Mouse (Mus musculus) cerebellum, adult 2 months (tissue): ENCODE data around the gene Card11. TPM values are rescaled to one million over a fixed set of nuclear protein-coding genes. Genes with fewer than 3 reads are reported as not detected.

ENCODE experiments used
- DNase-seq, 2 experiments: peaks; one replicate each; pipeline ENCODE4 v3.0.0; 2021
- H3K27ac ChIP-seq: fragments of 200-500 bp; 2 replicates; pipeline ENCODE4 v1.5.1; 2012; ENCODE audit warnings: low read length, control low read depth, inconsistent platforms; ENCODE audit not compliant: insufficient read depth
- H3K27me3 ChIP-seq: fragments of 200-500 bp; 2 replicates; pipeline ENCODE4 v1.6.1; 2012; ENCODE audit warnings: inconsistent platforms, mild to moderate bottlenecking, low read length, moderate library complexity; ENCODE audit not compliant: control insufficient read depth, insufficient read depth
- H3K4me1 ChIP-seq: fragments of 200-500 bp; 2 replicates; pipeline ENCODE4 v1.6.1; 2011; ENCODE audit warnings: low read length; ENCODE audit not compliant: control insufficient read depth, insufficient read depth
- H3K4me3 ChIP-seq: fragments of 200-500 bp; replicated peaks from 2 replicates; pipeline ENCODE3; 2011; ENCODE audit warnings: mild to moderate bottlenecking, low read depth, low read length, control low read depth; ENCODE audit not compliant: insufficient read depth
- CTCF ChIP-seq: fragments of 200-500 bp; IDR thresholded peaks from 2 replicates; pipeline ENCODE4 v1.5.1; 2011; ENCODE audit warnings: low read depth, mild to moderate bottlenecking, control low read depth, low read length, moderate library complexity, borderline replicate concordance; ENCODE audit not compliant: insufficient read depth
- POLR2A ChIP-seq: fragments of 200-500 bp; IDR thresholded peaks from 2 replicates; pipeline ENCODE4 v1.6.1; 2011; ENCODE audit warnings: low read length, control low read depth, borderline replicate concordance; ENCODE audit not compliant: insufficient read depth
- WGBS: fragments of 180-500 bp; shearing (Covaris S2); methylation state at CpG from one replicate; pipeline ENCODE4 v1.1.7; 2018; 5-methylcytosine and 5-hydroxymethylcytosine counted together
- polyA plus RNA-seq: library from polyadenylated mRNA; depleted of rRNA; stranded (reverse); fragments of >200 nt; gene quantifications from 2 replicates; pipeline ENCODE4 v1.2.3, GENCODE M21; 2012

The Card11 gene
- polyA plus RNA-seq, 1 experiment: 0.44 TPM

DNA sequence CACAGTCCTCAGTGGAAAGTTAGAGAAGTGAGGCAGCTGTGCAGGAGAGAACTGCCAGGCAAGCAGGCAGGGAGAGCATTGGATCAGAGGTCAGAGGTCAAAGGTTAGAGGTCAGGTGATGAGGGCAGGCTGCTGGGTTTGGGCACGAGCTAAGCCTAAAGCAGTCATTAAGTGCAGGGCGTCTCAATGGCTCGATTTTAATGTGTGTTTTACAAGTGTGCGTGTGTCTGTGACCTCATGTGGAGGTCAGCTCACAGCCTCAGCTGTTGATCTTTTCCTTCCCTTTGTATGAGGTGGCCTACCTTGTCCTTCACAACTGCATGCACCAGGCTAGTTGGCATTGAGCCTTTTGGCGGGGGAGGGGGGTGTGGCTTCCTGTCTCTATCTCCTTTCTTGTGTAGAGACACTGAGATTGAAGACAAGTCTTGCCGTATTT, 19.0 kb downstream of the Card11 start:
- Histone ChIP-seq H3K4me1 (peaks cover 15% of the 10 kb centered on the region), H3K4me3 (no peak overlapping the region), H3K27ac (no peak overlapping the region), H3K27me3 (no peaks in the 10 kb centered on the region)
- no peak for DNase-seq
- TF ChIP-seq CTCF (no peak), POLR2A (no peak)
- 76% methylated on average over 6 of the region's 6 CpGs for WGBS

DNA sequence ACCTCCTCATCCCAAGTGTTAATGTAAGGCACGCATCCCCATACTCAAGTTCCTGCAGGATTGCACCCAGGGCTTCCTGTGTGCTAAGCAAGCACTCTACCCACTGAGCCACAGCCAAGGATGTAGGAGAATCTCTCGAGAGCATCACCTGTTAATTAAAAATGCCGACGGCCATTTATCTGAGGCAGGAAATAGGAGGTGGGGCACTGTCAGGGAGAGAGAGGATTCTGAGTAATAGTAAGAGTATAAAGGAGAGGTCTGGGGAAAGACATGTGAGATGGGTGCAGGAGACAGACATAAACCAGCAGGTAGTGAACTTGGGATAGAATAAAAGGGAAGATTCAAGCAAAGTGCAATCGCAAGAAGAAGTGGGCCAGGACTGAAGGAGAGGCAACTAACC, 19.6 kb downstream of the Card11 start:
- Histone ChIP-seq H3K27me3 (no peaks in the 10 kb centered on the region), H3K27ac (no peak overlapping the region), H3K4me3 (no peak overlapping the region), H3K4me1 (peaks cover 9% of the 10 kb centered on the region)
- no peak for DNase-seq
- WGBS: 90% methylated on average over 5 of the region's 5 CpGs
- TF ChIP-seq POLR2A (no peak), CTCF (no peak)

DNA sequence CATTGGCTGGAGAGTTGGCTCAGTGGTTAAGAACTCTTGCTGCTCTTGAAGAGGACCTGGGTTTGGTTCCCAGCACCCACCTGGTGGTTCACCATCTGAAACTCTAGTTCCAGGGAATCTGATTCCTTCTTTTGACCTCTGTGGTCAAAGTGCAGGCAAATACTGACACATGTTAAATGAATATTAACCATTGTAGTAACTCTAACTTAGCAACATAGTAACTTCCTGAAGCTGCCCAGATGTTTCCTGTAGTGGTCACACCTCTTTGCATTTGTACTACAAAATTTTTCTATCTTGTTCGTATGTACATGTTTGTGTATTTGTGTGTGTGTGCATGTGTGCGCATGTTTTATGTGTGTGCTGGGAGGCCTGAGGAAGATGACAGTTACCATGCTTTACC, 20.3 kb downstream of the Card11 start:
- no peak for DNase-seq
- H3K4me1 ChIP-seq: peaks cover 2% of the 10 kb centered on the region
- no peaks in the 10 kb centered on the region for H3K27me3 ChIP-seq
- 97% methylated on average over 2 of the region's 2 CpGs for WGBS
- no peak overlapping the region for H3K4me3 ChIP-seq
- TF ChIP-seq CTCF (no peak), POLR2A (no peak)
- no peak overlapping the region for H3K27ac ChIP-seq

DNA sequence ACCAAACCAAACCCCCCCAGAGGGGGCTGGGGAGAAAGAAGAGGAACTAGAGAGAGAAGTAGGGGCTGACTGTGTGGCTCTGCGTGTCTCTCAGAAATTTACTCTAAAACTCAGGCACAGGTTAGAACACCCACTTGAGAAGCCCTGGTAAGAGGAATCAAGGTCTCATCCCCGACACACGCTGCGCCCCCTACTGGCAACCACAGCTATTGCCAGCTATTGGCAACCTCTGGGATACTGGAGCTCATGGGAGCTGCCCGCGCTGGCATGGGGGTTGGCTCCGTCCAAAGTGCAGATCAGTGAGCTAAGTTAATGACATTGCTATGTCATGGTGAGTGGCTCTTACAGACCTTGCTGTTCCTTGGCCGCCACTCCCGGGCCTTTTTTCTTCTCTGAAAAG, 37.4 kb downstream of the Card11 start:
- no peak overlapping the region for H3K4me3 ChIP-seq
- WGBS: 25% methylated on average over 9 of the region's 9 CpGs
- H3K4me1 ChIP-seq: peaks cover 3% of the 10 kb centered on the region; the same call in 1 of the 2 replicates
- no peak overlapping the region for H3K27ac ChIP-seq
- peak; percentile 17 to 34 for DNase-seq
- TF ChIP-seq POLR2A: no peak
- TF ChIP-seq CTCF: peak; percentile 42; the same call in 1 of the 2 replicates
- peaks cover 1% of the 10 kb centered on the region; the same call in 1 of the 2 replicates for H3K27me3 ChIP-seq

DNA sequence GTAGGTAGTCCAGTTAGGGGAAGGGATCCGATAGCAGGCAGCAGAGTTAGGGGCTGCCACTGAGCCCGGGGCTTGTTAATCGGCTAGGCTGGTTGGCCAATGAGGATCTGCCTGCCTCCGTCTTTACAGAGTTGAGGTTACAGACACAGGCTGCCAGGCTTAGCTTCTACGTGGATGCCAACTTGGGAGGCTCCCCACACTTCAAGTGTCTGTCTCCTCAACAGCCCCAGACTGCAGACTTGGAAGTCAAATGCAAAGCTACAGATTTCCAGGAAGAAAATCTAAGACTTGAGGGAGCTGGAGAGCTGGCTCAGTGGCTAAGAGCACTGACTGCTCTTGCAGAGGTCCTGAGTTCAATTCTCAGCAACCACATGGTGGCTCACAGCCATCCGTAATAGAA, 39.6 kb downstream of the Card11 start:
- TF ChIP-seq CTCF (no peak), POLR2A (no peak)
- H3K27me3 ChIP-seq: peaks cover 1% of the 10 kb centered on the region; the same call in 1 of the 2 replicates
- no peak overlapping the region for H3K27ac ChIP-seq
- H3K4me1 ChIP-seq: peaks cover 3% of the 10 kb centered on the region; the same call in 1 of the 2 replicates
- H3K4me3 ChIP-seq: no peak overlapping the region
- DNase-seq: no peak
- 90% methylated on average over 6 of the region's 6 CpGs for WGBS

DNA sequence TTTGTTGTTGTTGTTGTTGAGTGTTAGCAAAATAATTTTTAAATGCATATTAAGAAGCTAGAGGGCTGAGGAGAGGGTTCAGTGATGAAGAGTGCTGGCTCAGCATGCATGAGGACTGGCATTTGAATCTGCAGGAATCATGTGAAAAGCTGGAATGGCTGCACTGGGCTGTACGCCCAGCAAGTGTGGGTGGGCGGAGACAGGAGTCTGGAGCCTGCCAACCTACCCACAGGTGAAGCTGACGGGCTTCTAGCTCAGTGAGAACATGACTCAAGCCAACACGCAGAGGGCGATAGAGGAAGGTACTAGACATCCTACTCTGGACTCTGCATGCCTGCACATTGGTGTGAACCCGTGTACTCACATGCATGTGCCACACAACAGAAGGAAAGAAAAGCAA, 41.2 kb downstream of the Card11 start:
- no peaks in the 10 kb centered on the region for H3K27me3 ChIP-seq
- peaks cover 3% of the 10 kb centered on the region; the same call in 1 of the 2 replicates for H3K4me1 ChIP-seq
- DNase-seq: peak; percentile 18 to 47
- H3K27ac ChIP-seq: no peak overlapping the region
- TF ChIP-seq POLR2A (no peak), CTCF (no peak)
- WGBS: 19% methylated on average over 6 of the region's 6 CpGs
- H3K4me3 ChIP-seq: no peak overlapping the region

DNA sequence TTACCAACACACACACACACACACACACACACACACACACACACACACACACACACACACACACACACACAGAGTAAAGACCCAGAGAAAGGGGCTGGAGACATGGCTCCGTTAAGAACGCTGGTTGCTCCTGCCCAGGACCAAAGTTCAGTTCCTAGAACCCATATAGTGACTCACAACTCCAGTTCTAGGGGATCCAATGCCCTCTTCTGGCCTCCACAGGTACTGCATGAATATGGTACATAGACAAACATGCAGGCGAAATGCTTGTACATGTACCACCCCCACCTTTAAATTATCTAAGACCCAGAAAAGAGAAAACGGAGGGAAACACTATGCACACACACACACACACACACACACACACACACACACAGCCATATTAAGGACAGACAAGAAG, 43.3 kb downstream of the Card11 start:
- Histone ChIP-seq H3K27me3 (no peaks in the 10 kb centered on the region), H3K4me3 (no peak overlapping the region), H3K27ac (no peak overlapping the region), H3K4me1 (peaks cover 3% of the 10 kb centered on the region; the same call in 1 of the 2 replicates)
- TF ChIP-seq CTCF (no peak), POLR2A (no peak)
- 94% methylated on average over 4 of the region's 4 CpGs for WGBS
- no peak for DNase-seq

DNA sequence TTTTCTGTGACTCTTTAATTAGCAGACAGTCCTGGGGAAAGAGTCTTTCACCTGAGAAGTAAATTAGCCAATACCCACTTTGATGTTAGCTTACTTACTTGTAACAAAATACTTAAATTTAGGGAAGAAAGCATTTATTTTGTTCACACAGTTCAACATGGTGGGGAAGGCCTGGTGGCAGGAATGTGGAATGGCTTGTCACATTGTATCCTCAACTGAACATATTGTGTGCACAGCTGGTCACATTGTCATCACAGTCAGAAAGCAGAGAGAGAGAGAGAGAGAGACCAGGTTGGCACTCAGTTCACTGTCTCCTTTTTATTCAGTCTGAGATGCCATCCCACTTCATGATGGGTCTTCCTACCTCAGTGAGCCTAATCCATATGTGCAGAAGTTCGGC, 44.7 kb downstream of the Card11 start:
- no peak for DNase-seq
- TF ChIP-seq CTCF (no peak), POLR2A (no peak)
- H3K27me3 ChIP-seq: no peaks in the 10 kb centered on the region
- WGBS: 58% methylated on average over 1 of the region's 1 CpGs
- H3K4me1 ChIP-seq: peaks cover 3% of the 10 kb centered on the region; the same call in 1 of the 2 replicates
- H3K4me3 ChIP-seq: no peak overlapping the region
- no peak overlapping the region for H3K27ac ChIP-seq

DNA sequence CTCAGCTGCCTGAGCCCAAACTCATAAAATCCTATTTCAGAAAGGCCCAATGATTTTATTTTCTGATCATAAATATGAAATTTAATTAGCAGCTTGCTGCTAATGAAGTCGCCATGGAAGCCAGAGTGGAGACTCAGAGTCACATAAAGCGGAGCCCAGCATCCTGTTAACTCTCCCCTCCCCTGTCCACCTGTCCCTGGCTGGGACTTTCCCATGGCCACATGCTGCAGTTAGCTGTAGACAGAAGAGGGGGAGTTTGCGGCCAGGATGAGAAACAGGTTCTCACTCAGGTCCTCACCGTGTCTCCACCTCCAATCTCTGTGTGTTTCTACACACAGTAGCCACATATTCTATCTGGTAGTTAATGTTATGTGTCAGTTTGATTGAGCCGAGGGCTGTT, 48.6 kb downstream of the Card11 start:
- Histone ChIP-seq H3K27ac (no peak overlapping the region), H3K4me3 (no peak overlapping the region), H3K27me3 (no peaks in the 10 kb centered on the region), H3K4me1 (no peaks in the 10 kb centered on the region)
- 85% methylated on average over 5 of the region's 5 CpGs for WGBS
- no peak for DNase-seq
- TF ChIP-seq CTCF (no peak), POLR2A (no peak)
